Comparison of ENCODE assay signal across 8 mouse cellular contexts in genomic region chr15:93596285-93596684, GRCm38 (mm10). TPM values are rescaled to one million over a fixed set of nuclear protein-coding genes. Genes with fewer than 3 reads are reported as not detected.
A peak's percentile ranks its signal among the peaks of the same experiment; 100 is the strongest.
DNase-seq lines count a peak whose midpoint lies in the region; ATAC-seq lines count a peak whose summit lies in the region.

No protein-coding gene starts in this region.

- H3K27ac ChIP-seq in embryonic facial prominence, embryonic 14.5 days (replicated peaks; ENCODE audit: low read depth, low read length): peak overlapping the region; percentile 96
- peak overlapping the region; percentile 99 for H3K27ac ChIP-seq in limb, embryonic 13.5 days
- 0 out of 2 replicates have a peak overlapping the region, but pooled peaks have one; percentile 83 for H3K27ac ChIP-seq in midbrain, embryonic 14.5 days (replicated peaks; ENCODE audit: low read depth, low read length)

- peak overlapping the region; percentile 97 for H3K9ac ChIP-seq in embryonic facial prominence, embryonic 14.5 days (ENCODE audit: low read depth, low read length)
- H3K9ac ChIP-seq in limb, embryonic 13.5 days: peak overlapping the region; percentile 99
- H3K9ac ChIP-seq in midbrain, embryonic 14.5 days (replicated peaks; ENCODE audit: low read length): peak overlapping the region; percentile 80

- peaks cover 26% of the 10 kb centered on the region for H3K4me1 ChIP-seq in embryonic facial prominence, embryonic 14.5 days (ENCODE audit: control insufficient read depth, insufficient read depth, low read length)
- peaks cover 38% of the 10 kb centered on the region for H3K4me1 ChIP-seq in limb, embryonic 13.5 days
- H3K4me1 ChIP-seq in midbrain, embryonic 14.5 days (ENCODE audit: control insufficient read depth, insufficient read depth, low read length): peaks cover 13% of the 10 kb centered on the region; the same call in 1 of the 2 replicates

- peak overlapping the region; percentile 89 for H3K4me3 ChIP-seq in embryonic facial prominence, embryonic 14.5 days (ENCODE audit: low read depth, low read length)
- peak overlapping the region; percentile 93 for H3K4me3 ChIP-seq in limb, embryonic 13.5 days
- peak overlapping the region; percentile 75 for H3K4me3 ChIP-seq in midbrain, embryonic 14.5 days (replicated peaks; ENCODE audit: low read depth, low read length)

- peak; percentile 81 for DNase-seq in layer of hippocampus, adult 11-12 months (ENCODE audit: low spot score)
- no peak for DNase-seq in layer of hippocampus, adult 9-10 months (ENCODE audit: low spot score)
- DNase-seq in embryonic facial prominence, embryonic 14.5 days (ENCODE audit: low spot score): peak; percentile 80
- DNase-seq in heart, adult 9 months (ENCODE audit: low spot score in 2 of 2): peak; percentile 78 to 81
- DNase-seq in kidney, adult 8-10 months: peak; percentile 76 to 80
- DNase-seq in midbrain, embryonic 14.5 days: peak; percentile 78
- DNase-seq in spleen, postnatal 4 days (ENCODE audit: low spot score in 2 of 2): peak; percentile 55 to 75

- no peaks in the 10 kb centered on the region for H3K9me3 ChIP-seq in embryonic facial prominence, embryonic 14.5 days (ENCODE audit: control insufficient read depth, low read length)
- no peaks in the 10 kb centered on the region for H3K9me3 ChIP-seq in limb, embryonic 13.5 days
- H3K9me3 ChIP-seq in midbrain, embryonic 14.5 days (ENCODE audit: control insufficient read depth, low read length): no peaks in the 10 kb centered on the region

- ATAC-seq in embryonic facial prominence, embryonic 14.5 days (ENCODE audit: low read depth): peak; percentile 47; the same call in 1 of the 2 replicates
- peak; percentile 52 for ATAC-seq in limb, embryonic 13.5 days (ENCODE audit: low FRiP score, low read depth)
- ATAC-seq in midbrain, embryonic 14.5 days (ENCODE audit: low FRiP score, low TSS enrichment): peak; percentile 61

- no peaks in the 10 kb centered on the region for H3K27me3 ChIP-seq in embryonic facial prominence, embryonic 14.5 days (replicated peaks; ENCODE audit: control insufficient read depth, insufficient read depth, low read length)
- H3K27me3 ChIP-seq in limb, embryonic 13.5 days: no peaks in the 10 kb centered on the region
- H3K27me3 ChIP-seq in midbrain, embryonic 14.5 days (ENCODE audit: control insufficient read depth, insufficient read depth, low read length): peaks cover 4% of the 10 kb centered on the region

- H3K4me2 ChIP-seq in embryonic facial prominence, embryonic 14.5 days (ENCODE audit: low read depth, low read length): peak overlapping the region; percentile 87
- peak overlapping the region; percentile 77 for H3K4me2 ChIP-seq in limb, embryonic 13.5 days (replicated peaks)
- peak overlapping the region; percentile 96 for H3K4me2 ChIP-seq in midbrain, embryonic 14.5 days (ENCODE audit: low read length)

- no peaks in the 10 kb centered on the region for H3K36me3 ChIP-seq in embryonic facial prominence, embryonic 14.5 days (ENCODE audit: control insufficient read depth, insufficient read depth, low read length)
- no peaks in the 10 kb centered on the region for H3K36me3 ChIP-seq in limb, embryonic 13.5 days
- no peaks in the 10 kb centered on the region for H3K36me3 ChIP-seq in midbrain, embryonic 14.5 days (ENCODE audit: control insufficient read depth, insufficient read depth, low read length)

- WGBS in embryonic facial prominence, embryonic 14.5 days: 0% methylated on average over 11 of the region's 11 CpGs
- 0% methylated on average over 11 of the region's 11 CpGs for WGBS in limb, embryonic 13.5 days
- WGBS in midbrain, embryonic 14.5 days: under 1% methylated on average over 11 of the region's 11 CpGs

RNA-seq across cellular contexts. Expression of gene Prickle1, which starts 0.6 kb away (rescaled TPM):
- 35.7 and 43.5 TPM in 2 replicates for polyA plus RNA-seq in embryonic facial prominence, embryonic 14.5 days (2014; fragmentation: Nextera tagmentation; extraction: Ambion mirVana)
- polyA plus RNA-seq in limb, embryonic 13.5 days (2015; fragmentation: Nextera tagmentation; extraction: Ambion mirVana): 56.8 and 57.2 TPM in 2 replicates
- 8.2 and 11.6 TPM in 2 replicates for polyA plus RNA-seq in midbrain, embryonic 14.5 days (2014; fragmentation: Nextera tagmentation; extraction: Ambion mirVana)
